Mouse (Mus musculus) liver, adult 2 months (tissue): ENCODE data around the gene Slc22a23. TPM values are rescaled to one million over a fixed set of nuclear protein-coding genes. Genes with fewer than 3 reads are reported as not detected.

Source experiments
- DNase-seq: peaks from one replicate; pipeline ENCODE4 v3.0.0-alpha.2; 2011; ENCODE audit warnings: low read depth, low spot score; ENCODE audit errors: extremely low read depth
- H3K27ac ChIP-seq: fragments of 200-500 bp; replicated peaks from 2 replicates; pipeline ENCODE4 v1.5.1; 2012; ENCODE audit warnings: low read depth, mild to moderate bottlenecking, control low read depth, inconsistent platforms, low read length; ENCODE audit not compliant: insufficient read depth
- H3K27me3 ChIP-seq: fragments of 200-500 bp; 2 replicates; pipeline ENCODE4 v1.6.1; 2012; ENCODE audit warnings: mild to moderate bottlenecking, moderate library complexity, low read length, inconsistent platforms; ENCODE audit not compliant: control insufficient read depth, insufficient read depth
- H3K36me3 ChIP-seq: fragments of 200-500 bp; 2 replicates; pipeline ENCODE4 v1.6.1; 2012; ENCODE audit warnings: low read length, inconsistent platforms; ENCODE audit not compliant: control insufficient read depth, insufficient read depth
- H3K4me1 ChIP-seq: fragments of 200-500 bp; 2 replicates; pipeline ENCODE4 v1.6.1; 2011; ENCODE audit warnings: low read length; ENCODE audit not compliant: control insufficient read depth, insufficient read depth
- H3K4me3 ChIP-seq: fragments of 200-500 bp; 2 replicates; pipeline ENCODE4 v1.5.1; 2011; ENCODE audit warnings: low read depth, mild to moderate bottlenecking, control low read depth, low read length, moderate library complexity; ENCODE audit not compliant: insufficient read depth
- H3K79me2 ChIP-seq: fragments of 200-500 bp; 2 replicates; pipeline ENCODE4 v1.6.1; 2012; ENCODE audit warnings: inconsistent platforms, mild to moderate bottlenecking, low read length, moderate library complexity; ENCODE audit not compliant: control insufficient read depth, insufficient read depth
- H3K9ac ChIP-seq: fragments of 200-500 bp; 2 replicates; pipeline ENCODE4 v1.6.1; 2012; ENCODE audit warnings: low read depth, mild to moderate bottlenecking, control low read depth, inconsistent platforms, low read length
- CTCF ChIP-seq: fragments of 200-500 bp; IDR thresholded peaks from 2 replicates; pipeline ENCODE4 v1.5.1; 2011; ENCODE audit warnings: low read depth, low read length, control low read depth
- POLR2A ChIP-seq: fragments of 200-500 bp; IDR thresholded peaks from 2 replicates; pipeline ENCODE4 v1.6.1; 2011; ENCODE audit warnings: low read length, control low read depth; ENCODE audit not compliant: insufficient read depth; ENCODE audit errors: extremely low read depth
- WGBS: fragments of 180-500 bp; shearing (Covaris S2); methylation state at CpG from one replicate; pipeline ENCODE4 v1.1.7; 2018; 5-methylcytosine and 5-hydroxymethylcytosine counted together
- polyA plus RNA-seq: library from polyadenylated mRNA; depleted of rRNA; stranded (reverse); fragments of >200 nt; gene quantifications from 2 replicates; pipeline ENCODE4 v1.2.3, GENCODE M21; 2012
- total RNA-seq: library from RNA; depleted of rRNA; stranded (reverse); fragments of >200 nt; gene quantifications from 2 replicates; pipeline ENCODE4 v1.2.3, GENCODE M21; 2014

The Slc22a23 gene
- total and polyA plus RNA-seq, 2 experiments = 31.6 to 50.6 TPM

GRCm38 (mm10) chr13:34152695-34153094 lies 192.3 kb downstream of the Slc22a23 start:
- Histone ChIP-seq H3K27ac (no peak overlapping the region), H3K27me3 (no peaks in the 10 kb centered on the region), H3K4me1 (no peaks in the 10 kb centered on the region; the same call in 1 of the 2 replicates), H3K9ac (no peak overlapping the region), H3K36me3 (no peaks in the 10 kb centered on the region), H3K79me2 (no peaks in the 10 kb centered on the region), H3K4me3 (no peak overlapping the region)
- WGBS = 82% methylated on average over 7 of the region's 7 CpGs
- TF ChIP-seq CTCF (no peak), POLR2A (no peak)
- DNase-seq = no peak

GRCm38 (mm10) chr13:34151425-34151824 lies 193.6 kb downstream of the Slc22a23 start:
- H3K79me2 ChIP-seq = no peaks in the 10 kb centered on the region
- H3K27me3 ChIP-seq = no peaks in the 10 kb centered on the region
- WGBS = 88% methylated on average over 1 of the region's 1 CpGs
- TF ChIP-seq POLR2A (no peak), CTCF (no peak)
- H3K36me3 ChIP-seq = no peaks in the 10 kb centered on the region
- H3K4me3 ChIP-seq = no peak overlapping the region
- H3K9ac ChIP-seq = no peak overlapping the region
- DNase-seq = no peak
- no peak overlapping the region for H3K27ac ChIP-seq
- no peaks in the 10 kb centered on the region; the same call in 1 of the 2 replicates for H3K4me1 ChIP-seq

- TF ChIP-seq CTCF = no peak
- TF ChIP-seq POLR2A = no peak
Measured at GRCm38 (mm10) chr13:34150271-34151027, 194.5 kb downstream of the Slc22a23 start.

GRCm38 (mm10) chr13:34149463-34150176 lies 195.4 kb downstream of the Slc22a23 start:
- no peak overlapping the region for H3K9ac ChIP-seq
- no peak for DNase-seq
- 79% methylated on average over 5 of the region's 5 CpGs for WGBS
- TF ChIP-seq CTCF (no peak), POLR2A (no peak)
- H3K27ac ChIP-seq = no peak overlapping the region
- H3K79me2 ChIP-seq = no peaks in the 10 kb centered on the region
- H3K4me1 ChIP-seq = no peaks in the 10 kb centered on the region; the same call in 1 of the 2 replicates
- H3K4me3 ChIP-seq = no peak overlapping the region
- no peaks in the 10 kb centered on the region for H3K27me3 ChIP-seq
- H3K36me3 ChIP-seq = no peaks in the 10 kb centered on the region

More at GRCm38 (mm10) chr13:34150271-34151027, 194.5 kb downstream of the Slc22a23 start:
- H3K4me3 ChIP-seq = no peak overlapping the region
- H3K36me3 ChIP-seq = no peaks in the 10 kb centered on the region
- no peaks in the 10 kb centered on the region for H3K27me3 ChIP-seq
- no peak for DNase-seq
- no peak overlapping the region for H3K27ac ChIP-seq
- no peaks in the 10 kb centered on the region for H3K79me2 ChIP-seq
- H3K9ac ChIP-seq = no peak overlapping the region
- 50% methylated on average over 19 of the region's 19 CpGs for WGBS
- H3K4me1 ChIP-seq = no peaks in the 10 kb centered on the region; the same call in 1 of the 2 replicates

- Histone ChIP-seq H3K9ac (no peak overlapping the region), H3K79me2 (no peaks in the 10 kb centered on the region), H3K4me1 (no peaks in the 10 kb centered on the region; the same call in 1 of the 2 replicates), H3K27me3 (no peaks in the 10 kb centered on the region), H3K36me3 (no peaks in the 10 kb centered on the region), H3K27ac (no peak overlapping the region), H3K4me3 (peak overlapping the region; percentile 13; the same call in 1 of the 2 replicates)
- DNase-seq = peak; percentile 20
- WGBS = 2% methylated on average over 23 of the region's 23 CpGs
- no peak for TF ChIP-seq POLR2A
Measured at GRCm38 (mm10) chr13:34148767-34149392, 196.1 kb downstream of the Slc22a23 start.
